8 mouse cellular contexts compared by ENCODE assay signal in genomic region chr6:72097181-72097995, GRCm38 (mm10). TPM values are rescaled to one million over a fixed set of nuclear protein-coding genes. Genes with fewer than 3 reads are reported as not detected.
A peak's percentile ranks its signal among the peaks of the same experiment; 100 is the strongest.
DNase-seq lines count a peak whose midpoint lies in the region; ATAC-seq and TF ChIP-seq lines count a peak whose summit lies in the region.

St3gal5 (plus strand) TSS chr6:72097592.

- H3K4me3 ChIP-seq in embryonic facial prominence, embryonic 12.5 days = peak within 1 kb of the TSS; percentile 75
- H3K4me3 ChIP-seq in heart, adult 2 months = peak within 1 kb of the TSS; percentile 79
- peak within 1 kb of the TSS; percentile 79 for H3K4me3 ChIP-seq in limb, embryonic 13.5 days
- peak within 1 kb of the TSS; percentile 90 for H3K4me3 ChIP-seq in midbrain, embryonic 15.5 days

- H3K4me1 ChIP-seq in embryonic facial prominence, embryonic 12.5 days = peaks cover 26% of the 10 kb centered on the region
- H3K4me1 ChIP-seq in heart, adult 2 months (ENCODE audit: control insufficient read depth, insufficient read depth, low read length) = peaks cover 2% of the 10 kb centered on the region
- peaks cover 48% of the 10 kb centered on the region for H3K4me1 ChIP-seq in limb, embryonic 13.5 days
- peaks cover 26% of the 10 kb centered on the region for H3K4me1 ChIP-seq in midbrain, embryonic 15.5 days

- H3K36me3 ChIP-seq in embryonic facial prominence, embryonic 12.5 days = no peaks in the 10 kb centered on the region
- H3K36me3 ChIP-seq in heart, adult 2 months (ENCODE audit: control insufficient read depth, insufficient read depth, low read length) = no peaks in the 10 kb centered on the region
- H3K36me3 ChIP-seq in limb, embryonic 13.5 days = no peaks in the 10 kb centered on the region
- H3K36me3 ChIP-seq in midbrain, embryonic 15.5 days (replicated peaks) = no peaks in the 10 kb centered on the region

- peak within 1 kb of the TSS; percentile 96 for H3K4me2 ChIP-seq in embryonic facial prominence, embryonic 12.5 days (replicated peaks)
- H3K4me2 ChIP-seq in limb, embryonic 13.5 days (replicated peaks) = peak within 1 kb of the TSS; percentile 95
- H3K4me2 ChIP-seq in midbrain, embryonic 15.5 days = peak within 1 kb of the TSS; percentile 81

- TF ChIP-seq CTCF in heart, adult 2 months (IDR thresholded peaks at IDR 0.05) = peak; percentile 51

- H3K9me3 ChIP-seq in embryonic facial prominence, embryonic 12.5 days = no peaks in the 10 kb centered on the region
- no peaks in the 10 kb centered on the region for H3K9me3 ChIP-seq in limb, embryonic 13.5 days
- H3K9me3 ChIP-seq in midbrain, embryonic 15.5 days = no peaks in the 10 kb centered on the region

- H3K27ac ChIP-seq in embryonic facial prominence, embryonic 12.5 days = peak within 1 kb of the TSS; percentile 79
- peak within 1 kb of the TSS; percentile 84 for H3K27ac ChIP-seq in heart, adult 2 months
- peak within 1 kb of the TSS; percentile 77 for H3K27ac ChIP-seq in limb, embryonic 13.5 days
- peak within 1 kb of the TSS; percentile 87 for H3K27ac ChIP-seq in midbrain, embryonic 15.5 days

- H3K79me2 ChIP-seq in heart, adult 2 months (replicated peaks; ENCODE audit: control insufficient read depth, insufficient read depth, low read length) = 0 out of 2 replicates have a peak, but pooled peaks cover 3% of the 10 kb centered on the region

- ATAC-seq in embryonic facial prominence, embryonic 12.5 days (ENCODE audit: insufficient number of reproducible peaks, insufficient read depth, low FRiP score, low TSS enrichment) = peak; percentile 96
- ATAC-seq in limb, embryonic 13.5 days (ENCODE audit: low FRiP score, low read depth) = peak; percentile 96
- peak; percentile 97 for ATAC-seq in midbrain, embryonic 15.5 days (replicated peaks)

- TF ChIP-seq POLR2A in heart, adult 2 months (IDR thresholded peaks at IDR 0.05; ENCODE audit: insufficient read depth, low read depth, low read length) = peak; percentile 66

- no peaks in the 10 kb centered on the region for H3K27me3 ChIP-seq in embryonic facial prominence, embryonic 12.5 days
- H3K27me3 ChIP-seq in heart, adult 2 months (ENCODE audit: control insufficient read depth, insufficient read depth, low read length) = no peaks in the 10 kb centered on the region
- no peaks in the 10 kb centered on the region for H3K27me3 ChIP-seq in limb, embryonic 13.5 days
- H3K27me3 ChIP-seq in midbrain, embryonic 15.5 days (replicated peaks) = no peaks in the 10 kb centered on the region

- TF ChIP-seq EP300 in heart, adult 2 months (IDR thresholded peaks at IDR 0.05; ENCODE audit: insufficient read depth, low read depth, low read length) = no peak

- DNase-seq in 3T3-L1 (ENCODE audit: low read depth, low spot score) = peak; percentile 89
- peak; percentile 94 to 97 for DNase-seq in adrenal gland, postnatal 36 days
- peak; percentile 91 to 92 for DNase-seq in heart, adult 2 months
- peak; percentile 79 to 80 for DNase-seq in kidney, adult 8-10 months
- peak; percentile 83 to 87 for DNase-seq in spleen, adult 18-20 months

- under 1% methylated on average over 81 of the region's 81 CpGs for WGBS in embryonic facial prominence, embryonic 12.5 days
- under 1% methylated on average over 71 of the region's 81 CpGs for WGBS in heart, adult 2 months
- under 1% methylated on average over 73 of the region's 81 CpGs for WGBS in limb, embryonic 13.5 days
- under 1% methylated on average over 71 of the region's 81 CpGs for WGBS in midbrain, embryonic 15.5 days

- H3K9ac ChIP-seq in embryonic facial prominence, embryonic 12.5 days = peak within 1 kb of the TSS; percentile 80
- peak within 1 kb of the TSS; percentile 93 for H3K9ac ChIP-seq in heart, adult 2 months (ENCODE audit: low read depth, low read length)
- H3K9ac ChIP-seq in limb, embryonic 13.5 days = peak within 1 kb of the TSS; percentile 85
- H3K9ac ChIP-seq in midbrain, embryonic 15.5 days = peak within 1 kb of the TSS; percentile 94

- intact Hi-C loops in heart, adult 2 months (cut with DNase I) = loop anchor here (1.0 to 5.0 kb wide), 3 partner anchors 67 to 149 kb away; no protein-coding TSS in a partner anchor

RNA-seq across cellular contexts. Expression of gene St3gal5, which starts in this region (rescaled TPM):
- total RNA-seq in adrenal gland, postnatal 36 days (2021) = 100 to 1,000 TPM; 109 to 295 TPM
- polyA plus RNA-seq in embryonic facial prominence, embryonic 12.5 days (2016; fragmentation: Nextera tagmentation; extraction: Ambion mirVana) = 31.0 and 32.5 TPM in 2 replicates
- 10 to 100 TPM; 67.6 to 78.4 TPM for total RNA-seq in heart, adult 2 months (2021)
- 39.7 and 50.8 TPM in 2 replicates for polyA plus RNA-seq in heart, adult 2 months (2012; rRNA removed)
- polyA plus RNA-seq in limb, embryonic 13.5 days (2015; fragmentation: Nextera tagmentation; extraction: Ambion mirVana) = 30.6 and 31.2 TPM in 2 replicates
- polyA plus RNA-seq in midbrain, embryonic 15.5 days (2015; fragmentation: Nextera tagmentation; extraction: Ambion mirVana) = 54.7 and 62.1 TPM in 2 replicates

Comparison
In these comparisons a context has a peak if more than half of its experiments do, and no peak if none do; other contexts are left out.
1. Peak in every context shown above with its lines: DNase-seq, ATAC-seq, H3K4me3 ChIP-seq and H3K27ac ChIP-seq.